8 mouse cellular contexts compared by ENCODE assay signal in the genomic region with DNA sequence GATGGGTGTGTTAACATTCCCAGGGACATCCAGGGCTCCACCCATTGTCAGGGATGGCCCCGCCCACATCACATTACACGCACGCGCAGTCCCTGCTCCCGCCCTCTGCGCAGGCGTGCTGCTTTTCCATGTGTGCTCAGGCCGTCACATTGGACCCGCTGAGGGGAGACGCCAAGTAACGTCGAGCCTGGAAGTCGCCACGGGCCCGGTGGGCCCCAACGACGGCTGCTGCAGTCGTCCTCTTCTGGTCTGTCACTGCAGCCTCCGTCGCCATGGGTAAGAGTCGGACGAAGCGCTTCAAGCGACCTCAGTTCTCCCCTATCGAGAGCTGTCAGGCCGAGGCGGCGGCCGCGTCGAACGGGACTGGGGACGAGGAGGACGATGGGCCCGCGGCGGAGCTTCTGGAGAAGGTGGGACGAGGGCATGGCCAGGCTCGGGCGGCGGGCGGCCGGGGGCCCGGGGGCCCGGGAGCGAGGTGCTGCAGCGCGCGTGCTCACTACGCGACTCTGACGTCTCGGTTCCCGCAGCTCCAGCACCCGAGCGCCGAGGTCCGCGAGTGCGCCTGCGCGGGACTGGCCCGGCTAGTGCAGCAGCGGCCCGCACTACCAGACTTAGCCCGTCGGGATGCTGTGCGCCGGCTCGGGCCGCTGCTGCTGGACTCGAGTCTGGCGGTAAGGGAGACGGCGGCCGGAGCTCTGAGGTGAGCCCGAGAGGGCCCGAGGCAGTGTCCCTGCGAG. TPM values are rescaled to one million over a fixed set of nuclear protein-coding genes. Genes with fewer than 3 reads are reported as not detected.
A peak's percentile ranks its signal among the peaks of the same experiment; 100 is the strongest.
DNase-seq lines count a peak whose midpoint lies in the region; ATAC-seq and TF ChIP-seq lines count a peak whose summit lies in the region.

A gene (plus strand): TSS at position 108 of the 737 bp plus-strand sequence.

- TF ChIP-seq POLR2A in bone marrow, adult 2 months (IDR thresholded peaks at IDR 0.05; ENCODE audit: borderline replicate concordance, control insufficient read depth, low read depth, low read length), result peak; percentile 59; the same call in 1 of the 2 replicates

- H3K4me1 ChIP-seq in bone marrow, adult 2 months (ENCODE audit: control insufficient read depth, insufficient read depth, low read length), result peaks cover 2% of the 10 kb centered on the region
- peaks cover 14% of the 10 kb centered on the region for H3K4me1 ChIP-seq in embryonic facial prominence, embryonic 15.5 days
- no peaks in the 10 kb centered on the region; the same call in 1 of the 2 replicates for H3K4me1 ChIP-seq in kidney, embryonic 14.5 days (ENCODE audit: control insufficient read depth, insufficient read depth, low read length)
- peaks cover 10% of the 10 kb centered on the region for H3K4me1 ChIP-seq in limb, embryonic 15.5 days

- peak within 1 kb of the TSS; percentile 85 for H3K4me3 ChIP-seq in bone marrow, adult 2 months (replicated peaks; ENCODE audit: control insufficient read depth, low read depth, low read length)
- peak within 1 kb of the TSS; percentile 96 for H3K4me3 ChIP-seq in embryonic facial prominence, embryonic 15.5 days (replicated peaks)
- peak within 1 kb of the TSS; percentile 80 for H3K4me3 ChIP-seq in kidney, embryonic 14.5 days (ENCODE audit: low read length)
- H3K4me3 ChIP-seq in limb, embryonic 15.5 days, result peak within 1 kb of the TSS; percentile 96

- ATAC-seq in embryonic facial prominence, embryonic 15.5 days (ENCODE audit: insufficient number of reproducible peaks, low FRiP score, low TSS enrichment, low read depth), result peak; percentile 97
- peak; percentile 98 for ATAC-seq in kidney, embryonic 14.5 days (ENCODE audit: low FRiP score, low TSS enrichment)
- peak; percentile 96 for ATAC-seq in limb, embryonic 15.5 days (ENCODE audit: insufficient number of reproducible peaks, low FRiP score, low TSS enrichment, low read depth)

- DNase-seq in 416B (ENCODE audit: low read depth), result peak; percentile 91
- DNase-seq in heart, adult 9 months (ENCODE audit: low spot score in 2 of 2), result peak; percentile 92 to 97
- DNase-seq in monocyte, adult 2 months (ENCODE audit: low read depth in 1 of 2, low spot score in 2 of 2), result peak; percentile 78 to 82
- DNase-seq in spleen, postnatal 36 days (ENCODE audit: low spot score in 2 of 2), result peak; percentile 88 to 90

- H3K4me2 ChIP-seq in embryonic facial prominence, embryonic 15.5 days (replicated peaks), result peak within 1 kb of the TSS; percentile 69
- H3K4me2 ChIP-seq in kidney, embryonic 14.5 days (replicated peaks; ENCODE audit: low read depth, low read length), result peak within 1 kb of the TSS; percentile 83
- peak within 1 kb of the TSS; percentile 57 for H3K4me2 ChIP-seq in limb, embryonic 15.5 days

- H3K36me3 ChIP-seq in embryonic facial prominence, embryonic 15.5 days, result peaks cover 50% of the 10 kb centered on the region
- peaks cover 48% of the 10 kb centered on the region for H3K36me3 ChIP-seq in kidney, embryonic 14.5 days (ENCODE audit: control insufficient read depth, insufficient read depth, low read length)
- H3K36me3 ChIP-seq in limb, embryonic 15.5 days, result peaks cover 52% of the 10 kb centered on the region

- no peak for TF ChIP-seq CTCF in bone marrow, adult 2 months (IDR thresholded peaks at IDR 0.05; ENCODE audit: control insufficient read depth, insufficient read depth, low read length)

- H3K9ac ChIP-seq in embryonic facial prominence, embryonic 15.5 days, result peak within 1 kb of the TSS; percentile 78
- H3K9ac ChIP-seq in kidney, embryonic 14.5 days (ENCODE audit: low read depth, low read length), result peak within 1 kb of the TSS; percentile 73
- peak within 1 kb of the TSS; percentile 90 for H3K9ac ChIP-seq in limb, embryonic 15.5 days

- peak within 1 kb of the TSS; percentile 62; the same call in 1 of the 2 replicates for H3K27ac ChIP-seq in bone marrow, adult 2 months (ENCODE audit: control insufficient read depth, insufficient read depth, low read depth, low read length, poor library complexity)
- peak within 1 kb of the TSS; percentile 95 for H3K27ac ChIP-seq in embryonic facial prominence, embryonic 15.5 days (replicated peaks)
- peak within 1 kb of the TSS; percentile 89 for H3K27ac ChIP-seq in kidney, embryonic 14.5 days (ENCODE audit: low read depth, low read length)
- peak within 1 kb of the TSS; percentile 96 for H3K27ac ChIP-seq in limb, embryonic 15.5 days

- WGBS in bone marrow, adult 2 months, result 2% methylated on average over 77 of the region's 79 CpGs
- WGBS in embryonic facial prominence, embryonic 15.5 days, result under 1% methylated on average over 78 of the region's 79 CpGs
- under 1% methylated on average over 75 of the region's 79 CpGs for WGBS in kidney, embryonic 14.5 days
- under 1% methylated on average over 77 of the region's 79 CpGs for WGBS in limb, embryonic 15.5 days

- no peaks in the 10 kb centered on the region for H3K27me3 ChIP-seq in embryonic facial prominence, embryonic 15.5 days
- H3K27me3 ChIP-seq in kidney, embryonic 14.5 days (ENCODE audit: control insufficient read depth, insufficient read depth, low read length), result no peaks in the 10 kb centered on the region
- H3K27me3 ChIP-seq in limb, embryonic 15.5 days, result no peaks in the 10 kb centered on the region

- H3K9me3 ChIP-seq in embryonic facial prominence, embryonic 15.5 days (replicated peaks), result no peaks in the 10 kb centered on the region
- no peaks in the 10 kb centered on the region for H3K9me3 ChIP-seq in kidney, embryonic 14.5 days (ENCODE audit: control insufficient read depth, low read length)
- H3K9me3 ChIP-seq in limb, embryonic 15.5 days, result no peaks in the 10 kb centered on the region

RNA-seq across cellular contexts. Expression of the gene that starts here (rescaled TPM):
- polyA plus RNA-seq in bone marrow, adult 2 months (2011; ENCODE audit: insufficient read depth, insufficient read length, low replicate concordance, missing spikeins), result 15.1 and 15.3 TPM in 2 replicates
- polyA plus RNA-seq in embryonic facial prominence, embryonic 15.5 days (2015; fragmentation: Nextera tagmentation; extraction: Ambion mirVana), result 47.1 and 50.5 TPM in 2 replicates
- 41.4 and 64.9 TPM in 2 replicates for polyA plus RNA-seq in kidney, embryonic 14.5 days (2014; fragmentation: Nextera tagmentation; extraction: Ambion mirVana)
- 45.0 and 46.3 TPM in 2 replicates for polyA plus RNA-seq in limb, embryonic 15.5 days (2015; fragmentation: Nextera tagmentation; extraction: Ambion mirVana)

Comparison
In these comparisons a context has a peak if more than half of its experiments do, and no peak if none do; other contexts are left out.
1. Peak in every context shown above with its lines: DNase-seq, ATAC-seq, H3K4me3 ChIP-seq and H3K27ac ChIP-seq.